ENCODE assay signal across 14 mouse cellular contexts in the genomic region with DNA sequence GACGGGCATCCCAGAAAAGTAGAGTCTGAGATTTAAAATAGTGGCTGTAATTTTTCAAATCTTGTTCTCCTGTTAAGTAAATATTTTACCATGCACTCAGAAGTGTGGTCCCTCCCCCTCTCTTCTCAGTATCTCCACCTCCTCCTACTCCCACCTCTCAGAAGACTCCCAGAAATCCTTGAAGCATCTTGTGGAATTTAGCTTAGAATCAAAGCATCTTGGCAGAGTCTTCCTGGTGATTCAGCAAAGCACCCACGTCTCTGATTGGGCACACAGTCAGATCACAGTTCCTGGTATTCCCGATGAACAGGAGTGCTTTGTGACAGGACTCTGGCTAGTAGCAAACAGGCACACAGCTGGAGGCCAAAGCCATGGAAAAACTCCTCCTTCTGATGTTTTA.
DNase-seq lines count a peak whose midpoint lies in the region.
"Had no signal": no experiment of that assay in that cellular context is flagged by ENCODE, and none has a peak within 500 bp of the region (broad histone marks: within the 10 kb centered on the region; RNA-seq: fewer than 3 reads in every experiment).

No protein-coding gene starts in this region.

- intact Hi-C loops in left cerebral cortex, postnatal 36 days (cut with DNase I): no loop called here
- intact Hi-C loops in left cerebral cortex, postnatal 4 days (cut with DNase I): no loop called here

- DNase-seq in layer of hippocampus, adult 18-20 months (ENCODE audit: low spot score in 2 of 2): peak; percentile 45 to 63
- no peak for DNase-seq in layer of hippocampus, adult 11-12 months (ENCODE audit: low spot score)
- peak; percentile 50 to 69 for DNase-seq in left cerebral cortex, postnatal 36 days (ENCODE audit: low spot score in 2 of 2)
- DNase-seq in left cerebral cortex, postnatal 4 days: no peak
- peak; percentile 66 to 79 for DNase-seq in right cerebral cortex, adult 2 months (ENCODE audit: low spot score in 2 of 2)
- no peak for DNase-seq in right cerebral cortex, postnatal 14 days
- DNase-seq in retina, postnatal 1 day: no peak
- DNase-seq: adrenal gland, postnatal 25 days; cerebellum, adult 2 months; cerebellum, postnatal 14 days; embryo, embryonic 11 days; gastrocnemius, postnatal 36 days; heart, adult 11 months; heart, postnatal 36 days had no signal

Comparison
In these comparisons a context has a peak if more than half of its experiments do, and no peak if none do; other contexts are left out.
1. DNase-seq: peak in layer of hippocampus, adult 18-20 months (2 of 2), left cerebral cortex, postnatal 36 days (2 of 2) and right cerebral cortex, adult 2 months (2 of 2); none in layer of hippocampus, adult 11-12 months (single experiment), left cerebral cortex, postnatal 4 days (single experiment), right cerebral cortex, postnatal 14 days (single experiment) and retina, postnatal 1 day (single experiment).